Mouse (Mus musculus) heart, embryonic 15.5 days (tissue): ENCODE data around the gene Gm11232. TPM values are rescaled to one million over a fixed set of nuclear protein-coding genes. Genes with fewer than 3 reads are reported as not detected.

Experiments
- ATAC-seq: fragments of 200-750 bp; cut with Nextera tagmentation; replicated peaks from 2 replicates; pipeline ENCODE4 v1.8.0; 2017; ENCODE audit warnings: low read depth, moderate TSS enrichment; ENCODE audit not compliant: insufficient number of reproducible peaks, insufficient read depth, low FRiP score
- H3K27ac ChIP-seq: fragments of 300-500 bp; sonication (generic); 2 replicates; pipeline ENCODE4 v1.5.1; 2015; ENCODE audit warnings: mild to moderate bottlenecking, inconsistent platforms
- H3K27me3 ChIP-seq: fragments of 300-500 bp; sonication (generic); 2 replicates; pipeline ENCODE4 v1.6.1; 2015; ENCODE audit warnings: inconsistent platforms
- H3K36me3 ChIP-seq: fragments of 300-500 bp; sonication (generic); 2 replicates; pipeline ENCODE4 v1.6.1; 2015; ENCODE audit warnings: mild to moderate bottlenecking, inconsistent platforms
- H3K4me1 ChIP-seq: fragments of 300-500 bp; sonication (generic); replicated peaks from 2 replicates; pipeline ENCODE4 v1.6.1; 2015; ENCODE audit warnings: inconsistent platforms
- H3K4me2 ChIP-seq: fragments of 300-500 bp; sonication (generic); 2 replicates; pipeline ENCODE4 v1.6.1; 2015; ENCODE audit warnings: inconsistent platforms, mild to moderate bottlenecking, moderate library complexity
- H3K4me3 ChIP-seq: fragments of 300-500 bp; sonication (generic); 2 replicates; pipeline ENCODE4 v1.5.1; 2015; ENCODE audit warnings: mild to moderate bottlenecking, inconsistent platforms
- H3K9ac ChIP-seq: fragments of 300-500 bp; sonication (generic); 2 replicates; pipeline ENCODE4 v1.6.1; 2015; ENCODE audit warnings: mild to moderate bottlenecking, inconsistent platforms
- H3K9me3 ChIP-seq: fragments of 300-500 bp; sonication (generic); replicated peaks from 2 replicates; pipeline ENCODE4 v1.6.1; 2016; ENCODE audit warnings: inconsistent platforms
- WGBS: fragments of 180-500 bp; shearing (Covaris S2); methylation state at CpG from one replicate; pipeline ENCODE4 v1.1.7; 2015; ENCODE audit warnings: mixed read lengths; 5-methylcytosine and 5-hydroxymethylcytosine counted together
- polyA plus RNA-seq: library from polyadenylated mRNA; unstranded; fragments of >200 nt; fragmentation: Nextera tagmentation; extraction: Ambion mirVana; gene quantifications from 2 replicates; pipeline ENCODE4 v1.2.1, GENCODE M21; 2015

Gene Gm11232
- polyA plus RNA-seq, result not detected in 2 replicates

DNA sequence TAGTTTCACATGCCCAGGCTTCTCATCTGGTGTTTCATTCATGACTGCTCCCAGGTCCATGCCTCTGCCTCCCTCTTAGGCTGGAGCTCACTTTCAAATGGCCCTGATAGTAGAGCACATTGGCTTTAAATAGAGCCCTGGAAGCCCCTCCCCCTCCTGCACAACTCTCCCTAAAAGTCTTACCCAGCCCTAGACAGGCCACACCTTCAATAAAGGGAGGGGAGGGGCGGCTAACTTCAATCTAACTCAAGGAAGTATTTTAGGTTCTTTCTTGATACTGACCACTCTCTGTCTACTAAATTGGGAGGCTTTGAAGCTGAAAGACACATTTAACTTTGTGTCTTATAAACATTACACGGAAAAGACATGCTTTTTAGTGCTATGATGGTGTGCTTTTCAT, at the start of gene Gm11232:
TSS of gene Gm11232 (minus strand) at position 101 of the 400 bp plus-strand sequence.
- Histone ChIP-seq H3K4me3 (no peak within 1 kb of the TSS), H3K4me2 (no peak within 1 kb of the TSS), H3K9me3 (no peaks in the 10 kb centered on the region), H3K9ac (no peak within 1 kb of the TSS), H3K27ac (no peak within 1 kb of the TSS), H3K27me3 (no peaks in the 10 kb centered on the region), H3K4me1 (no peaks in the 10 kb centered on the region), H3K36me3 (no peaks in the 10 kb centered on the region)
- ATAC-seq, result no peak
- 52% methylated on average over 2 of the region's 2 CpGs for WGBS

DNA sequence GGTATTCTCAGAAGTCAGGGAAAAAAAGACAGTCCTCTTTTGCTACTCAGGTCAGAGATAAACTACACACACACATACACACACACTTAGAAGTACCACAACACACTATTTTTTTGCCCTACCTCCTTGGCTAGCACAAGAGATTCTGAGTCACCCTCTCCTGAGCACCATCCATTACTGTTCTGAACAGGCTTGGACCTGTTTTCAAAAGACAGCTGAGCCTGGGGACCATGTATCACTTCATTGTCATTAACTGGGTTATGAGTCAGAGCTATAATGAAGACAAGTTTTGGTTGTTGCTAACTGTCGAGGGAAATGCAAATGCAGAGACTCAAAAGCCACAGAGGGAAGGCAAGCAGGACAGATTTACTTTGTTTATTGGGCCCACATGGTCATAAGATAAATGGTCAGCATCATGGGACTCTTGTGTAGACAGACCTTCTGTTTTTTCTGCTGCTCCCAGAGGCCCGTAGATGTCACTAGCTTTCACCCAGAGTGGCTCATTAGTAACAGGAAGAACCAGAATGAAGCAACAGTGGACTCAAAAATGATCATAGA, 48.3 kb upstream of the Gm11232 start:
- Histone ChIP-seq H3K27ac (no peak overlapping the region), H3K4me1 (no peaks in the 10 kb centered on the region), H3K36me3 (no peaks in the 10 kb centered on the region), H3K27me3 (no peaks in the 10 kb centered on the region), H3K4me3 (no peak overlapping the region), H3K9ac (no peak overlapping the region), H3K4me2 (no peak overlapping the region), H3K9me3 (no peaks in the 10 kb centered on the region)
- ATAC-seq, result no peak
- WGBS, result 63% methylated on average over 2 of the region's 2 CpGs

DNA sequence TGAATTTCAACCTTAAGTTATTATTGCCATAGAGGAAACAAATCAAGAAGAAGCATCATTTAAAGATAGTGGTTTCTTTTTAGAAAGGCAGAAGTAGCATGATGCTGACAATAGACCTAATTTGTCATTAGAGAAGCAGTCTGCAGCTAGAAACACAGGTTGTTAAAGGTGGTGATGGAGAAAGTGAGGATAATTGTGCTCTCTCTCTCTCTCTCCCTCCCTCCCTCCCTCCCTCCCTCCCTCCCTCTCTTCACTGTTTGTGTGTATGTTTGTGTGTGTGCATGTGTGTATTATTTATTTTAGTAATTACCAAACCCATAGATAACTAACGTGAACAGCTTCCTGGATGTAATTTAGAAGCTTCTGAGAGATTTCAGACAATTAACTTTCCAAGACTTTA, 7.8 kb upstream of the Gm11232 start:
- Histone ChIP-seq H3K4me3 (no peak overlapping the region), H3K4me2 (no peak overlapping the region), H3K4me1 (no peaks in the 10 kb centered on the region), H3K27ac (no peak overlapping the region), H3K36me3 (no peaks in the 10 kb centered on the region), H3K9ac (no peak overlapping the region), H3K9me3 (no peaks in the 10 kb centered on the region), H3K27me3 (no peaks in the 10 kb centered on the region)
- ATAC-seq, result no peak
- 52% methylated on average over 1 of the region's 1 CpGs for WGBS

DNA sequence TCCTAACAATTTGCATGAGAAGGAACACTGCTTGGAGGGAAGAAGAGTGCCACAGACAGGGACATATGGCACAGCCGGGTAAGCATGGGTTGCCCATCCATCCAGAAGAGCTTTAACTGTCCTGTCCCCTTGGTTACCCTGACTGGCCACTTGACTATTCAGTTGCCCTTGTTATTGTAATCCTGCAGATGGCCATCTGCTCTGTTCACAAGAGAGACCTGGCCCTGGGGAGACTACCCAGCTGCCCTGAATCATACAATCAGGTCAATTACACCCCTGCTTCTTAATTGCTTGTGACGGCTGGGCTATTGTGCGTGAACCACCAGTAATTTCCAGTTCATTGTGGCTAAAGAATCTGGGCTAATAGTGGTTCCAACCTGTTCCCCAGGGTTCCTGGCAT, 7.3 kb upstream of the Gm11232 start:
- Histone ChIP-seq H3K9ac (no peak overlapping the region), H3K27me3 (no peaks in the 10 kb centered on the region), H3K36me3 (no peaks in the 10 kb centered on the region), H3K27ac (no peak overlapping the region), H3K4me3 (no peak overlapping the region), H3K4me2 (no peak overlapping the region), H3K9me3 (no peaks in the 10 kb centered on the region), H3K4me1 (no peaks in the 10 kb centered on the region)
- WGBS, result 73% methylated on average over 3 of the region's 3 CpGs
- ATAC-seq, result no peak

DNA sequence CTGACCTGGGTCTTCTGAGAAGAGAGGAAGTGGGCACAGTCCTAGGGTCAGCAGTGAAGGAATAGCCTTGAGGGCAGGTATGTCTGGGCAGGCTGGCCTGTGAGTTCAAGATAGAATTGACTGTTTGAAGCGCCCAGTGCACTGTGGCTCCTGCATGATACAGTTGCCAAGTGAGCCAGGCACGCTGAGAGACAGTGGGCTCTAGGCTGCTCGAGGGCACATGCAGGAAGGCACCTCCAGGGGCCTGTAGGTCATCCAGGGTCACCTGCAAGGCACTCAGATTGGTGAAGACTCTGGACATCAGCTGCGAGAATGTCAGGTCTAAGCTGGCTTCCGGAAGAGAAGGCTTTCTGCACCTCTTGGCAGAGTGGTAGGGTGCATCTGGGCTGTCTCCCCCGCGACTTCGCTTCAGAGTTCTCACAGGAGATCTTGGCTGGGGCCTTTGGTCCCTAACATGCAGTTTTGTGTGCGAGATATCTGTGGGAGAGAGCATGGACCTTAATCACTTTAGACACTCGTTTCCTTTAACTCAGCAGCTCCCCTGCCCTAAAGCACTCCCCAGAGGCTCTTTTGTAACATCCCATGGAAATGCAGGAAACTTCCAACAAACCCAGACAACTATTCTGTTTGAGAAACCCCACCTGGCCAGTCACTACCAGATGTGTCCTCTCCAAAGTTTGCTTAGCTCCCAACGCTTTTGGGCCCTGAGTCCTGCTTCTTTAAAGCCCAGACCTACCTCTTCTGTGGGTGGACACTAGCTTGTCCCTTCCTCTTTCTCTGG, 1.1 kb downstream of the Gm11232 start:
- Histone ChIP-seq H3K4me2 (no peak overlapping the region), H3K9ac (no peak overlapping the region), H3K27ac (no peak overlapping the region), H3K4me3 (no peak overlapping the region), H3K36me3 (no peaks in the 10 kb centered on the region), H3K27me3 (no peaks in the 10 kb centered on the region), H3K4me1 (no peaks in the 10 kb centered on the region), H3K9me3 (no peaks in the 10 kb centered on the region)
- ATAC-seq, result no peak
- whole genome bisulfite sequencing, result 53% methylated on average over 11 of the region's 11 CpGs

DNA sequence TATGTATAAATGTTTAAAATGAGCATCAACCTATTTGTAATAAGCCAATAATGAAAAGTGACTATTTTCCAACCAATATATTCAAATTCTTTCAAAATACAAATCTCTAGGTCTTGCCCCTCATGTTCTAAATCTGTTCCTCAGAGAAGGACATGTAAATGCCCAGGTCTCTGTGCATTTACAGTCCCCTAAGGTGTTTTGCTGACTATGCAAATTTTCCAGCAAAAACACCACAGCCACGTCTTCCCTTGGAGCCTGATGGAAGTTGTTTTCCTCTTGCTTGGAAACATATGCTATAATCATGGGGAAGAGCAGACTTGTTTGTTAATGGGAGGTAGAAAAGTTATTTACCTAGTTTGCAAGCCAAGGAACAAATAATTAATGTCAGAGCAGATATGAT, 12.0 kb downstream of the Gm11232 start:
- no peak overlapping the region for H3K4me3 ChIP-seq
- WGBS, result 58% methylated on average over 1 of the region's 1 CpGs
- no peak for ATAC-seq
- H3K4me2 ChIP-seq, result no peak overlapping the region
- no peaks in the 10 kb centered on the region for H3K9me3 ChIP-seq
- H3K4me1 ChIP-seq, result no peaks in the 10 kb centered on the region
- no peak overlapping the region for H3K27ac ChIP-seq
- H3K9ac ChIP-seq, result no peak overlapping the region
- no peaks in the 10 kb centered on the region for H3K36me3 ChIP-seq
- H3K27me3 ChIP-seq, result no peaks in the 10 kb centered on the region

DNA sequence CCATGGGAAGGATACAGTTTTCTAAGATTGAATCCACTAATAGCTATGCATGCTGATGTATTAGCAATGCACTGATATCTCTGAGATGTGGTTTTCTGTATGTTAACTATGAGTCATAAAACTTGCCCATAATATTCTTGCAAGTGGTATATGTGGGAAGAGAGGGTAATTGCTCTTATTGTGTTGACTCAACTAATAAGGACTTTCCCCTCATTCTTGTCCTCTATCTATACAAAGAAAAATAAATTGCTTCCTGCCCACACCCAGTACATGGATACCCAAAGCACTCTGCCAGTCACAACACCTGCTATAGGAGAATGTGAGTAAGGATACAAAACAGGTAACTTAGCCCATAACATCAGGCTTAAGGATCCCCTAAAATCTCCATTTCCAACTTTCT, 21.2 kb downstream of the Gm11232 start:
- Histone ChIP-seq H3K4me3 (no peak overlapping the region), H3K9ac (no peak overlapping the region), H3K27ac (no peak overlapping the region), H3K27me3 (no peaks in the 10 kb centered on the region), H3K9me3 (no peaks in the 10 kb centered on the region), H3K4me1 (no peaks in the 10 kb centered on the region), H3K36me3 (no peaks in the 10 kb centered on the region), H3K4me2 (no peak overlapping the region)
- no peak for ATAC-seq

DNA sequence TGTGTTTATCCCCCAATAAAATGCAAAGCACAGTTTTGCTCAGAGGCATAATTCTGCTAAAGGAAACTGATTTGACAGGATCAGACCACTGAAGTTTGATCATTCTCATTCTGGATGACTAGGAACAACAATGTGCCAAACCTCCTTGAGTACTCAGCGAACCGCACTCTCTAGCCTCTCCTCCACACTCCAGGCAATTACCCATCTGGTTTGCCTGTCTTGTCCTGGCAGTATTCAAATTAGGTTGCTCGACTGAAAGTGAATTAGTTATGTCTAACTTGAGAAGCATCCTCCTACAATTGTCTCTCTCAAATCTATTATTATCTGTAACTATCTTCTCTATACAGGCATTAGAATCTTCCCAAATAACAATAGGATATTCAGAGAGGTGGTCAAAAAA, 22.5 kb downstream of the Gm11232 start:
- Histone ChIP-seq H3K9me3 (no peaks in the 10 kb centered on the region), H3K4me3 (no peak overlapping the region), H3K36me3 (no peaks in the 10 kb centered on the region), H3K27me3 (no peaks in the 10 kb centered on the region), H3K9ac (no peak overlapping the region), H3K27ac (no peak overlapping the region), H3K4me2 (no peak overlapping the region), H3K4me1 (no peaks in the 10 kb centered on the region)
- WGBS, result 77% methylated on average over 3 of the region's 3 CpGs
- ATAC-seq, result no peak

DNA sequence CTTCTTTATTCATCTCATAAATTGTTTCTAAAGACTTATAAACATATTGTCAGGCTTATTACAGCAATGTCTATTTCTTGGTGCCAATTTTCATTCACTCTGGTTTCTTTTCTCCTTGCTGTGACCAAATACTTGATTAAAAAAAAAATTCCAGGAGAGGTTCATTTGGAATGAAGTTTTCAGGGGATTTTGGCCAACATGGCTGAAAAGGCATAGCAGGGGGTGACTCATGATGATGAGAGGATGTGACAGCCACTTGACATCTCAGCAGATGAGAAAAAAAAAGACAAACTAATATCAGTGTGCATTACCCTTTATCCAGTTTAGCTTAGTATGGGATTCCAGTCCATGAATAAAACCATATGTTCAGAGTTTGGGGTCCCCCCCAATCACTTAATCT, 28.4 kb downstream of the Gm11232 start:
- Histone ChIP-seq H3K27me3 (no peaks in the 10 kb centered on the region), H3K4me1 (no peaks in the 10 kb centered on the region)
- ATAC-seq, result no peak

DNA sequence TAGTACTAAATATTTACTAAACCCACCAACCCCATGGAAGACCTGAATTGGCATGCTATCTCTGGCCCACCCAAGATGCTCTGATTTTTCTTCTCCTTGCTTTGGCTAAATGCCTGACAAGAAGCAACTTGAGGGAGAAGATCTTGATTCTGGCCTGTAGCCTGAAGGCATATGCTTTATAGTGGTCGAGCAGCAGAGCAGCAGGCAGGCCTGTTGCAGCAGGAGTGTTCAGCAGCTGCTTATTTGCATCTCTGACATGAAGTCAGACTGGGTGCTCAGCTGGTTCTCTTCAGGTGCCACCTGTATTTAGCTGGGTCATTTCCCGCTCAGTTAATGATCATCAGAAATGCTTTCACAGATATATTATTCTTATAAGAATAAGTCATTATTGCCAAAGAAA, 30.2 kb downstream of the Gm11232 start:
- no peak for ATAC-seq
- Histone ChIP-seq H3K4me1 (no peaks in the 10 kb centered on the region), H3K9me3 (no peaks in the 10 kb centered on the region), H3K27me3 (no peaks in the 10 kb centered on the region), H3K27ac (no peak overlapping the region), H3K9ac (no peak overlapping the region), H3K4me3 (no peak overlapping the region), H3K4me2 (no peak overlapping the region), H3K36me3 (no peaks in the 10 kb centered on the region)
- 45% methylated on average over 2 of the region's 2 CpGs for WGBS

More for the DNA sequence above, 28.4 kb downstream of the Gm11232 start:
- no peaks in the 10 kb centered on the region for H3K9me3 ChIP-seq
- no peak overlapping the region for H3K4me2 ChIP-seq
- H3K27ac ChIP-seq, result no peak overlapping the region
- no peaks in the 10 kb centered on the region for H3K36me3 ChIP-seq
- no peak overlapping the region for H3K9ac ChIP-seq
- no peak overlapping the region for H3K4me3 ChIP-seq

DNA sequence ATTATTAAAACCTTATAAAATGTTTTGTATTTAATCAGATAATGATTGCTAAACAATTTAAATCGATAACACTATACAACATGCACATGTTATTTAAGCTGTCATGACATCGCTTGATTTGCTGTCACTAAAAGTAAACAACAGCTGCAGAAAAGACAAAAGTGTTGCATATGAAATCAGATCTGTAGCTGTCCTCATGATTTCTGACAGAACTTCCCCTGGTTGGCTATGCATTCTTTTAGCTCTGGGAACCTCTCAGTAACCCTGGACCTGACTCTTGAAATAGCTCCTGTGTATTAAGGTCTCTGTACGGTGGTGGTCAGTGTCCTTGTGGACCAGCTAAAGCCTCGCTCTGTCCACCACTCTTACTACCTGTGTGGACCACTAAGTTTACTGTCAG, 30.7 kb downstream of the Gm11232 start:
- Histone ChIP-seq H3K4me3 (no peak overlapping the region), H3K36me3 (no peaks in the 10 kb centered on the region), H3K4me2 (no peak overlapping the region), H3K4me1 (no peaks in the 10 kb centered on the region), H3K27me3 (no peaks in the 10 kb centered on the region), H3K9ac (no peak overlapping the region), H3K9me3 (no peaks in the 10 kb centered on the region), H3K27ac (no peak overlapping the region)
- no peak for ATAC-seq
- 75% methylated on average over 4 of the region's 4 CpGs for WGBS

DNA sequence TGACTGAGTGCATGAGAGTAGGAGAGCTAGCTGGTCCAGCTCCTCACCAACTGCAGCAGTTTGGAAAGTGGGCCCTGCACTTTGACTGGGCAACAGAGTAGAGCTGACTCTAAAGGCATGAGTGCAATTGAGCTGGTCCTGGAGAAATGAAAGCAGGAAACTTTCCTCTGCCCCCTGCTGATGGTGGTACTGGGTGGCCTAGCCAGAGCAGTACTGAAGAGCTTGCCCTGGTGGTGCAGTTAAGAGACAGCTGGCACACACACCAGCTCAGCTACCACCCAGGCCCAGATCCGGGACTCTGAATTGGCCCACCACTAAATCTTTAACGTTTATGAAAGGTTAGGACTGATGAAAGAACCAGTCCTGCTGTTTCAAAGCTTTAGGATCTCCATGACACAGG, 31.9 kb downstream of the Gm11232 start:
- Histone ChIP-seq H3K36me3 (no peaks in the 10 kb centered on the region), H3K9ac (no peak overlapping the region), H3K9me3 (no peaks in the 10 kb centered on the region), H3K4me3 (no peak overlapping the region), H3K27ac (no peak overlapping the region), H3K27me3 (no peaks in the 10 kb centered on the region), H3K4me2 (no peak overlapping the region), H3K4me1 (no peaks in the 10 kb centered on the region)
- WGBS, result 55% methylated on average over 2 of the region's 2 CpGs
- ATAC-seq, result no peak
